Mouse (Mus musculus) lung, adult 2 months (tissue): ENCODE data around the gene Cybb.
"Not testable (repeated sequence)": the region's sequence is repeated elsewhere in the genome, so short reads cannot be mapped to it uniquely, and the experiment has no call there.

ENCODE experiments used
- CTCF ChIP-seq: fragments of 200-500 bp; IDR thresholded peaks from 2 replicates; pipeline ENCODE4 v1.5.1; 2011; ENCODE audit warnings: mild to moderate bottlenecking, low read length, control low read depth; ENCODE audit not compliant: insufficient read depth
- POLR2A ChIP-seq: fragments of 200-500 bp; IDR thresholded peaks from 2 replicates; pipeline ENCODE4 v1.6.1; 2011; ENCODE audit warnings: low read depth, mild to moderate bottlenecking, control low read depth, low read length, borderline replicate concordance; ENCODE audit errors: extremely low read depth

- TF ChIP-seq CTCF, POLR2A: not testable (repeated sequence)
These were observed 12.5 kb downstream of the Cybb start for GRCm38 (mm10) chrX:9475036-9475435.
